Mouse (Mus musculus) A20 (cell line): ENCODE measurements around the gene Slc22a14.
"Not testable (repeated sequence)": the region's sequence is repeated elsewhere in the genome, so short reads cannot be mapped to it uniquely, and the experiment has no call there.

Source experiments
- DNase-seq: peaks from one replicate; pipeline ENCODE4 v3.0.0-alpha.2; 2011; ENCODE audit warnings: low read depth, low spot score

The Slc22a14 gene

GRCm38 (mm10) chr9:119322289-119323259, 42.8 kb downstream of the Slc22a14 start, which contains the start of gene Oxsr1:
Oxsr1 (minus strand) TSS chr9:119322427.
- DNase-seq, result peak; percentile 100

DNA sequence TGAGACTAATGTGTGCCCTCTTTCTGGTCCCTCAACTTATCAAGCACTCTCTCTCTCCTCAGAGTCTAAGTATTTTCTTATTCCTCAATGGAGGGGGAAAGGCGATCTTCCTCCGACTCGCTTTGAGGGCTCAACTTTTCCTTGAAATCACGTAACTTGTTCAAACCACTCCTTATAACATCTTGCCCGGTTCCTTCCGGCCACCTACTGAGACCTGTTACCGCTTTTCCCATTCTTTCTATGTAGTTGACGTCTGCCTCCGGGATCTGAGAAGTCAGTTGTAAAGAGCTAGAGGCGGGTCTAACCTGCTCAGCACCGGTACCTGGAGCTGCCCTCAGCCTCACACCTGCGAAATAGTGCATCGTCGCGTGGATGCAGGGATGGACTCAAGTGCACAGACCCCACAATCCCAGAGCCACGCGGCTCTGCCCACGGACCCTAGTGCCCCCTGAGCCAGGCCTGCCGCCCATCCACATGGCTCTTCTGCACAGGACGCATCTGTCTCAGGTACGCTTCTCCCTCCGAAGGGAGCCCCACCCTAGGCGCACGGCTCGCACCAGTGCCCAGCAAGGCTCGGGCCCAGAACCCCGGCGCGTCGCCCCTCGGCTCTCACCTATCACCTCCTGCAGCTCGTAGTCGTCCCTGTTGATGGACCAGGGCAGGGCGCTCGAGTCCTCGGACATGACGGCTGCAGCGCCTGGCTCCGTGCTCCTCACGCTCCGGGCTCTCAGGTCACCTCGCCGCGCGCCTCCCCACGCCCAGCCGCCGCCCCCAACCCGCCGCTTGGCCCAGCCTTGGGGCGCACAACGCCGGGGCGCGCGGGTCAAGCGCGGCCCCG, 43.7 kb downstream of the Slc22a14 start:
- no peak for DNase-seq

DNA sequence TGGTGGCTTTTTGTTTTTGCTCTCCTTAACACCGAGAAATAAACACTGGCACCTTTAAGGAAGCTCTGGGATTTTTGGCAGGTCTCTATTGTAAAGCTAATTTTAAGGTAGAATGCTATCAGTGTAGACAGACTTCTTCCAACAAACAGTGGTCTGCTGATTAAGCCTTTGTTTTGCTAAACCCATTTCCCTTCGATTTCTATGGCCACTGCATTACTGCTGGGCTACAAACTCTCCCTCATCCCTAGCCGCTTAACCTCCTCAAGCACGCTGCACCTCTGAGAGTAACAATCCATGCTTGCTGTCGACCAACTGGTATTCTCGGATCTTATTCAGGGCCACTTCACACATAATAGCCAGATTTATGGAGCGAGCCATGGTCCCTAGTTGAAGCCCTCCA, 44.4 kb downstream of the Slc22a14 start:
- DNase-seq, result peak; percentile 26

- DNase-seq, result no peak
These were observed 44.9 kb downstream of the Slc22a14 start for GRCm38 (mm10) chr9:119320446-119320845.

DNA sequence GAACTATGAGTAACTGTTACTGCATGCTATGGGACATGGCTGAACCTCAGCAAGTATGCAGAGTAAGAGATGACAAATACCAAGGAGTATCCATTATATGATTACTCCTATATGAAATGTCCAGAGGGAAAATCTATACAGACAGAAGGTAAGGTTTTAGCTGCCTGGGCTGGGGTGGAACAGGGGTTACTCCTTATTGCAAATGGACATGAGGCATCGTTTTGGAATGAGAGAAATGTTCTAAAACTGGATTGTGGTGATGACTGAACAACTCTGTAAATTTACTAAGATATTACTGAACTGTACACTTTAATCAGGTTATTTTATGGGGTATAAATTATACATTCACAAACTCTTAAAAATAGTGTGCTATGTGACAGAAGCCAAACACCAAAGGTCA, 46.5 kb downstream of the Slc22a14 start:
- no peak for DNase-seq

- no peak for DNase-seq
These were observed 52.3 kb downstream of the Slc22a14 start for GRCm38 (mm10) chr9:119313096-119313495.

DNA sequence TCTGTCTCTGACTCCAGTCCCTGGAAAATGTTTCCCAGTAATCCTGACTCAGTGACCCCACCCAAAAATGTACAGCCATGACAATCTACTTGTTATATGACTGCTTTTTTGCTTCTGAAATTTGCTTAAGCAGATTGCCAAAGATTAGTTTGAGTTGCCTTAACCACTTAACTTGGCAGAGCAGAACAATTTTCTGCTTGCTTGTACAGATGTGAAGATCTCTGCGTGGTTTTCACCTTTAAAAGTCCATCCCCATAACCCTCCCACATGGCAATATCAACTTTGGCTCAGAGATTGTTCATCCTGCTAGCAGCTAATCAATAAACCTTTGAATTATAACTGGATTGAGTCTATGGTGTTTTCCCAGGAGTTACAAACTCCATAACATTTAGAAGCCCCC, 56.3 kb downstream of the Slc22a14 start:
- no peak for DNase-seq

DNA sequence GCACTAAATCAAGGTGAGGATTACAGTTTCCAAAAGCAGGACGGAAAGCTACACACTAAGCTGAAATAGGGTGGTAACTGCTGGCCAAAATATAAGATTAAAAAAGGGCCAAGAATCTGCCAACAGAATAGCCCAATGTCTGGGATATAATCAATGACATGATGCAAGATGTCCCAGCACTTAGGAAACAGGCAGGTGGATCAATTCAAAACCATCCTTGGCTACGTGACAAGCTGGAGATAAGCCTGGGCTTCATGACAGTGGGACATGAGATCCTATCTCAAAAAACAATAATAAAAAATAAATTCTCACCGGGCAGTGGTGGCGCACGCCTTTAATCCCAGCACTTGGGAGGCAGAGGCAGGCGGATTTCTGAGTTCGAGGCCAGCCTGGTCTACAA, 59.5 kb downstream of the Slc22a14 start:
- DNase-seq, result no peak

DNA sequence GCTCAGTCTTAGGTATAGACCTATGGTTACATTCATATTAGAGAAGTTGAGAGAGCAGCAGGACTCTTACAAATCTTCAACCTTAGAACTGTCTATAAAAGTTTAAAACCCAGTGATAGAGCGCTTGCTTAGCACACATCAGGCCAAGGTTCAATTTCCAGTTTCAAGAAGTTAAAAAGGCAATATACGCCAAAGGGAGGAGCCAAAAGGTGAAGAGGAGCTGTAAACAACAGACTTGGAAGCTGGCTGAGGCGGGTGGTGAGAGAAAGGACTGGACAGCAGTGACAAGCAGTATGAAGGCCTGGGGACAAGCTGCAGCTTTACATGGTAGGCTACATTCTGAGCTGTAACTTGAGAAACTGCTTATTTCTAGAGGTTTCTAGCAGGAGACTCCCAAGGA, 66.8 kb downstream of the Slc22a14 start:
- DNase-seq, result no peak

- no peak for DNase-seq
These were observed 67.7 kb downstream of the Slc22a14 start for GRCm38 (mm10) chr9:119297696-119298095.

DNA sequence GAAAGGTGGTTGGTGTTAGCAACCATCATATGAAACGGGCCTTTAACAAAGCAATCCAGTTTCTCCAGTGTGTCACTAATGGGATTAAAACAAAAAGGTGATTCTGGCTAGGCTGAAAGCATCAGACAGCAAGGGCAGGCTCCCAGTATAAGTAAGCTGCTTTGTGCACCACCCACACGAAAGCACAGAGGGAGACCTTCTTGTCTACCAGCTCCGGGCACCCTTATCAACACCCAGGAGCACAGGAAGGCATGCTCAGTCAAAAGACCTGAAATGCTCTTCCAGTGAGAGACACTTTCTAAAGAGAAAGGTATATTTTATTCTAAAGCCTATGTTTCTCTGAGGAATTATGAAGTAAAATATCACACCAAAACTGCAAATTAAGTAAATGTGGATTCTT, 74.6 kb downstream of the Slc22a14 start:
- no peak for DNase-seq

DNA sequence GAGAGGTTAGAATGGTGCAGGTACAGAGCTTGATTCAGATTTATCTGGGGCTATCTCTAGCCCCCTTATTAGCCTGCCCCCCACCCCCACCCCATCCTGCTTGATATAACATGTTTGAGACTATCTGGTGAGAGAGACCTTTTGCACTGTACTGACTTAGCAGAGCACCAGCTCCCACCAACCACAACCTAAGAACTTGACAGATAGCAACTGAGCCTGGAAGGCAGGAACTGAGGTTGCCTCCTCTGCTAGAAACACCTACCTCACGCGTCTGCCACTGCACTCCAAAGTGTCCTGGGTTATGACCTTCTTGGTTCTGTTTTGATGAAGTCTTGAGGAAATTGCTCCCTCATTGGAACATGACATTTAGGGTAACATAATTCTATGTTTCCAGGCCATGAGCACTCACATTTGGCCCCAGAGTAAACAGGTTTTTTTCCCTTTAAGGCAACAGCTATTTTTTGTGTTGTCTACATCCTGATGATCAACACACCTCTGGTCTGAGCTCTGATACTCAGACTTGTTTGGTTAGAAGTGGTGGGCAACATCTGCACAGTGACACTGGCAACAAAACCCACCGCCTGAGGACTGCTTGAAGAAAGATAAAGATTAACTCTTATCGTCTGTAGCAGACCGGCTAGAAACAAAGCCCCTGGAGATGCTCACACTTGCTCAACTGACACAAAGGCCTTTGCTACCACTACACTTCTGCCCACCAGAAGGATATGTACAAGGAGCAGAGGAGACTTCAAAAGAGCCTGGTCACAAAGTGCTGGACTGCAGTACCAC, 84.3 kb downstream of the Slc22a14 start:
- no peak for DNase-seq

GRCm38 (mm10) chr9:119278031-119278430, 87.3 kb downstream of the Slc22a14 start:
- no peak for DNase-seq

DNA sequence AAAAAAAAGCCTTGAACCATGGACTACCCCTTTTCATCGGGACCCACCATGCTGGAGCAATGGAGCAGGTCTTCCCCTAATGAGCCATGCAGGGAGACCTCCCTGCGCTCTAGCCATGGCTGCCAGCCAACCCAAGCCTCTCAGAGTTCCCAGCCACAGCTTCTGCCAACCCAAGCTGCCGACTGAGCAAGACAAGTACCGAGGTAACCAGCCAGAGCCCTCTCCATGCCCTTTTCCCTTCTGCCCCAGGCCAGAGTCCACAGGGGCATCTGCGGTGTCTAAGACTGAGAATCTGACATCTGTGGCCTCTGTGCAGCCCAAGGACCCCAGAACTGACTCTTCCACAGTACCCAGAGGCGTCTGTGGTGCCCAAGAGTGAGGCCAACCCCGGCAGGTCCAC, 89.0 kb downstream of the Slc22a14 start:
- DNase-seq, result no peak

DNA sequence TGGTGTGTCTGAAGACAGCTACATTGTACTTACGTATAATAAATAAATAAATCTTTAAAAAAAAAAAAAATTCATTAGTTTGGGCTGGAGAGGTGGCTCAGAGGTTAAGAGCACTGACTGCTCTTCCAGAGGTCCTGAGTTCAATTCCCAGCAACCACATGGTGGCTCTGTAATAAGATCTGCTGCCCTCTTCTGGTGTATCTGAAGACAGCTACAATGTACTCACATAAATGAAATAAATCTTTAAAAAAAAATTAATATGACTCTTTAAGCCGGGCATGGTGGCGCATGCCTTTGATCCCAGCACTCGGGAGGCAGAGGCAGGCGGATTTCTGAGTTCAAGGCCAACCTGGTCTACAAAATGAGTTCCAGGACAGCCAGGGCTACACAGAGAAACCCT, 90.5 kb downstream of the Slc22a14 start:
- DNase-seq, result not testable (repeated sequence)

DNA sequence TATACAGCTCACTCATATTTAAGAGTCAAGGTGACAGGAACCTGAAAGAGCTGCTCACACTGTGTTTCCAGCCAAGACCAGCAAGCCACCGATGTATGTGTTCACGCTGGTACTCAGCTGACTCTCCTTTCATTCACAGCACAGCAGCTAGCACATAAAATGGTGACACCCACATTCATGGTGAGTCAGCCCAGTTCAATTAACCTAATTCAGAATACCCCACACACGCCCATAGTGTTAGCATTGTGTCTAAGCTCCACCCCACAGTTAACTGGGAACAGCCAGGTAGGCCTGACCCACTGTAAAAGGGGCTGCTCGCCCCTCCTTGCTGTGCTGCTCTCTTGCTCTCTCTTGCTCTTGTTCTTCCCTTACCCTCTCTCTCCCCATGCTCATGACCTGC, 93.9 kb downstream of the Slc22a14 start:
- DNase-seq, result no peak

DNA sequence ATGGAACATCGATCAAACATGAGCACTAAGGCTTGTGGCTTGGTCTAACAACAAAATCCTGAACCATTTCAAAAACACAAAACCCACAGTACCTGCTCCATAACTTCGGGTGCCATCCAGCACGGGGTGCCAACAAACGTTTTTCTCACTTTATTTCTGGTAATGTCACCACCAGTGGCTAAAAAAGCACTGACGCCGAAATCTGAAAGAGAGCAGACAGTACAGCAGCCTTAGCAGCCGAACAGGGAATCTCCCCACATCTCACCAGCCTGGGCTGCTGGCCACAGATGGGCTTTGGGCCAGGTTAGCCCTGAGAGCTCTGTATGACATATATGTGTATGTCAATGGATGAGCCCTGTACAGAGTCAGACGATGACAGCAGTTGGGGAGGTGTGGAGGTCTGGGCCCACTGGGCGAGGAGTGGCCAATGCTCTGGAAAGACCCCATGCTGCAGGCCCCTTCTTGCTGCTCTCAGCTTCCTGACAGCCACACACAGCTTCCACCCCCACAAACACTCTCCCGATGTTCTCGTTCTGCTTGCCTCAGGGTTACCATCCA, 96.7 kb downstream of the Slc22a14 start:
- DNase-seq, result no peak

GRCm38 (mm10) chr9:119268120-119268519, 97.2 kb downstream of the Slc22a14 start:
- no peak for DNase-seq

- peak; percentile 26 for DNase-seq
These were observed 99.3 kb downstream of the Slc22a14 start for GRCm38 (mm10) chr9:119266121-119266395.

DNA sequence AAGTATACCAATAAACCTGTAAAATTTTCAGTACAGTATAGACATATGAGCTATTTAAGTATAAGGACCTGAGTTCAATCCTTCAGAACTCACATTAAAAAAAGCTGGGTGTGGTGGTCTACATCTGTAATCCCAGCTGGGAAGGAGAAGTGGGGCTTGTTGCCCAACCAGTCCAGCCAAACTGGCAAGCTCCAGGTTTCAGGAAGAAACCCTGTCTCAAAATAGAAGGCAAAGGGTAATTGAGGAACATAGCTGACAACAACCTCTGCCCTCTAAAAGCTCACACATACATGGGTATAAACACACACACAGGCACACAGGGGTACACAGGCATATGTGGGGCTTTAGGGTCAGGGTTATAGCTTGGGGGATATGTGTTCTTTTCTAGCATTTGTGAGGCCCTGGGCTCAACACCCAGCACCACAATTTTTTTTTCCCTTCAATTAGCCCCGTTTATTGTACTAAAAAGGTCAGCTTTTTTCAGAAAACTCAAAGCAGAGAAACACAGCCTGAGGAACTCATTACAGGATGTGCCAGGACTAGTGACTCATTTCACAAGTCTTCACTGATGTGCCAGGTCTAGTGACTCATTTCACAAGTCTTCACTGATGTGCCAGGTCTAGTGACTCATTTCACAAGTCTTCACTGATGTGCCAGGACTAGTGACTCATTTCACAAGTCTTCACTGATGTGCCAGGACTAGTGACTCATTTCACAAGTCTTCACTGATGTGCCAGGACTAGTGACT, 99.8 kb downstream of the Slc22a14 start:
- DNase-seq, result peak; percentile 45

- DNase-seq, result peak; percentile 47
These were observed 102.3 kb downstream of the Slc22a14 start for GRCm38 (mm10) chr9:119263067-119263466.
